Mouse (Mus musculus): ENCODE measurements around the gene Clec4a3. TPM values are rescaled to one million over a fixed set of nuclear protein-coding genes. Genes with fewer than 3 reads are reported as not detected.

The Clec4a3 gene
- polyA plus RNA-seq (2017; shearing (Covaris generic)) = not detected

GRCm38 (mm10) chr6:122952401-122952800 is at the start of gene Clec4a3:
Gene Clec4a3 (plus strand): TSS chr6:122952515.

GRCm38 (mm10) chr6:122921451-122921850 is 30.9 kb upstream of the Clec4a3 start, which contains the start of gene Clec4a1:
Gene Clec4a1 (plus strand): TSS chr6:122921848.

DNA sequence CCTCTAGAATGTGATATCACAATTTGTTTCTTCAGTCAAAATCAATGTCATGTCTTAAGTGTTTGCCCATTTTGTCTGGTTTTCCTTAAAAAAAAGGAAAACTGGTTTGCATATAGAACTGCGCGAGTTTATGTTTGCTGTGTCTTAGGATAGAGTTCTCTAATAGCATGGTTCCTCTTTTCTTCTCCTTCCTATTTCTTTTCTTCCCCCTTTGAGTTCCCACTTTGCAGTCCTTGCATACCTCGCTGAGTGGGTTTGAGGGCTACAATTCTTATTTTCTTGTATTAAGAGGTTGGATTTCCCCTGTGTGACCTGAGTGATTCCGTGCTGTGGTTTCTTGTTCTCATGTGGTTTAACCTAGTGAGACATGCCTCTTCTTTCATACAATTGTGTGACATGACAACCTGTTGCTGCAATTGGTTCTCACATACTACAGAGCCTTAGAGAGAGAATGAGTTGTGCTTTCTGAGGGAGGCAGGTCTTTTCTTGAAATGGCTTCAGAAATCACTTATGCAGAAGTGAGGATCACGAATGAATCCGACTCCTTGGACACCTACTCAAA is 37.6 kb downstream of the Clec4a3 start, which contains the start of gene Clec4a4:
Gene Clec4a4, plus strand, starts transcription at position 492 of the 562 bp plus-strand sequence.

Other genes with a start within 250 kb of the Clec4a3 start
- gene Nanog, start 245.0 kb upstream of the Clec4a3 start, polyA plus RNA-seq (2017; shearing (Covaris generic)) = not detected
- gene Slc2a3, start 150.9 kb upstream of the Clec4a3 start, polyA plus RNA-seq (2017; shearing (Covaris generic)) = 29.8 TPM
- gene Foxj2, start 132.6 kb upstream of the Clec4a3 start, polyA plus RNA-seq (2017; shearing (Covaris generic)) = 40.7 TPM
- gene C3ar1, start 96.4 kb upstream of the Clec4a3 start, polyA plus RNA-seq (2017; shearing (Covaris generic)) = 0.07 TPM
- 59.3 TPM for gene Necap1, start 78.0 kb upstream of the Clec4a3 start, polyA plus RNA-seq (2017; shearing (Covaris generic))
- gene Clec4a1, start 30.7 kb upstream of the Clec4a3 start, polyA plus RNA-seq (2017; shearing (Covaris generic)) = not detected
- gene Clec4a4, start 37.9 kb downstream of the Clec4a3 start, polyA plus RNA-seq (2017; shearing (Covaris generic)) = not detected
- not detected for gene Clec4b1, start 97.4 kb downstream of the Clec4a3 start, polyA plus RNA-seq (2017; shearing (Covaris generic))
- not detected for gene Clec4a2, start 153.9 kb downstream of the Clec4a3 start, polyA plus RNA-seq (2017; shearing (Covaris generic))
- gene Clec4b2, start 220.4 kb downstream of the Clec4a3 start, polyA plus RNA-seq (2017; shearing (Covaris generic)) = not detected